Mouse (Mus musculus): Measurements from ENCODE around the gene Gm20479.

DNA sequence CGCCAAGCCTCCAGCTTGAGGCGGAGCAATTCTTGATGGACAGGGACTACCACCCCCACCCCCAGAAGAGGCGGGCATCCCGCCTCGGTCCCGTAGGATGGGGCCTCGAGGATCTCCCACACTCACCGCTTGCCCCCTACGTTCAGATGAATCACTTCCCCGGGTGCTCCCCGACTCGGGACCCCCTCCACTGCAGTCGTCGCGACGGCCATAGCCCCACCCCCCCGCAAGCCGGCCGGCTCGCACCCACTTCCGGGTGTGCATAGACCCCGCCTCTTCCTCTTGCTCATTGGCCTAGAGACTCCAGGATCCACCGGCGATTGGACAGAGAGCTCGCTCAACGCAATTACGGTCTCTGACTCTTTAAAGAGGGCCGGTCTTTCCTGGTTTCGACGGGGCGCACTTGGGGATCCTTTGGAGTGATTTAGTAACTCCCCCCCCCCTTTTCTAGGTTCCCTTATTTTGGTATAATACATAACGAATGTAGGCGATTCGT lies 1.4 kb downstream of the Gm20479 start, which contains the start of gene Shkbp1:
- TF ChIP-seq CTCF (IDR thresholded peaks at IDR 0.05; ENCODE audit: low read depth, low read length) (no peak), GATA2 (IDR thresholded peaks at IDR 0.05; ENCODE audit: borderline replicate concordance, low read depth, low read length) (no peak), GATA1 (IDR thresholded peaks at IDR 0.05; ENCODE audit: borderline replicate concordance, low read length) (no peak), POLR2AphosphoS5 (IDR thresholded peaks at IDR 0.05; ENCODE audit: insufficient replicate concordance, low read depth, low read length) (no peak), TAL1 (conservative IDR thresholded peaks at IDR 0.05; ENCODE audit: low read depth, low read length) (no peak)

Data from G1E (cell line).